Mouse (Mus musculus) heart, embryonic 16.5 days (tissue): Measurements from ENCODE around the gene Aldoart2. TPM values are rescaled to one million over a fixed set of nuclear protein-coding genes. Genes with fewer than 3 reads are reported as not detected.
"Not testable (repeated sequence)": the region's sequence is repeated elsewhere in the genome, so short reads cannot be mapped to it uniquely, and the experiment has no call there.

ENCODE experiments used
- ATAC-seq: fragments of 200-750 bp; cut with Nextera tagmentation; replicated peaks from 2 replicates; pipeline ENCODE4 v1.8.0; 2017; ENCODE audit warnings: moderate number of reproducible peaks; ENCODE audit not compliant: insufficient read depth, low FRiP score; ENCODE audit errors: extremely low read depth
- H3K27ac ChIP-seq: fragments of 300-500 bp; sonication (generic); 2 replicates; pipeline ENCODE4 v1.5.1; 2014; ENCODE audit warnings: mild to moderate bottlenecking, low read length, control low read depth, moderate library complexity
- H3K27me3 ChIP-seq: fragments of 300-500 bp; sonication (generic); 2 replicates; pipeline ENCODE4 v1.6.1; 2014; ENCODE audit warnings: low read length, mixed read lengths; ENCODE audit not compliant: control insufficient read depth, insufficient read depth
- H3K36me3 ChIP-seq: fragments of 300-500 bp; sonication (generic); 2 replicates; pipeline ENCODE4 v1.6.1; 2014; ENCODE audit not compliant: control insufficient read depth, insufficient read depth
- H3K4me1 ChIP-seq: fragments of 300-500 bp; sonication (generic); 2 replicates; pipeline ENCODE4 v1.6.1; 2014; ENCODE audit warnings: low read length, mixed read lengths; ENCODE audit not compliant: control insufficient read depth, insufficient read depth
- H3K4me2 ChIP-seq: fragments of 300-500 bp; sonication (generic); 2 replicates; pipeline ENCODE4 v1.6.1; 2014; ENCODE audit warnings: low read depth, mild to moderate bottlenecking, control low read depth, low read length
- H3K4me3 ChIP-seq: fragments of 300-500 bp; sonication (generic); 2 replicates; pipeline ENCODE4 v1.5.1; 2014; ENCODE audit warnings: mild to moderate bottlenecking, control low read depth, low read length
- H3K9ac ChIP-seq: fragments of 300-500 bp; sonication (generic); 2 replicates; pipeline ENCODE4 v1.6.1; 2014; ENCODE audit warnings: low read length, control low read depth
- H3K9me3 ChIP-seq: fragments of 300-500 bp; sonication (generic); replicated peaks from 2 replicates; pipeline ENCODE4 v1.6.1; 2016; ENCODE audit warnings: low read length; ENCODE audit not compliant: control insufficient read depth
- whole genome bisulfite sequencing: fragments of 180-500 bp; shearing (Covaris S2); extraction: QIAGEN DNeasy Blood & Tissue Kit; methylation state at CpG from one replicate; pipeline ENCODE4 v1.1.7; 2014; 5-methylcytosine and 5-hydroxymethylcytosine counted together
- polyA plus RNA-seq: library from polyadenylated mRNA; unstranded; fragments of >200 nt; fragmentation: Nextera tagmentation; extraction: Ambion mirVana; gene quantifications from 2 replicates; pipeline ENCODE4 v1.2.1, GENCODE M21; 2015

Aldoart2 gene
- 0.17 and 0.96 TPM in 2 replicates for polyA plus RNA-seq

GRCm38 (mm10) chr12:55565206-55565605 is at the start of gene Aldoart2:
Gene Aldoart2, plus strand, starts transcription at chr12:55565239.
- no peaks in the 10 kb centered on the region for H3K27me3 ChIP-seq
- no peak within 1 kb of the TSS for H3K9ac ChIP-seq
- H3K4me2 ChIP-seq: no peak within 1 kb of the TSS
- WGBS: 94% methylated on average over 19 of the region's 19 CpGs
- no peaks in the 10 kb centered on the region for H3K36me3 ChIP-seq
- H3K27ac ChIP-seq: no peak within 1 kb of the TSS
- H3K9me3 ChIP-seq: no peaks in the 10 kb centered on the region
- no peak within 1 kb of the TSS for H3K4me3 ChIP-seq
- H3K4me1 ChIP-seq: no peaks in the 10 kb centered on the region
- ATAC-seq: no peak

- Histone ChIP-seq H3K4me2 (no peak overlapping the region), H3K4me3 (no peak overlapping the region), H3K36me3 (no peaks in the 10 kb centered on the region), H3K9me3 (no peaks in the 10 kb centered on the region), H3K9ac (no peak overlapping the region), H3K4me1 (no peaks in the 10 kb centered on the region), H3K27me3 (no peaks in the 10 kb centered on the region), H3K27ac (no peak overlapping the region)
- 48% methylated on average over 15 of the region's 15 CpGs for WGBS
- no peak for ATAC-seq
Measured at GRCm38 (mm10) chr12:55518061-55518738, 46.8 kb upstream of the Aldoart2 start.

- ATAC-seq: no peak
Measured at GRCm38 (mm10) chr12:55526983-55527752, 37.9 kb upstream of the Aldoart2 start.

GRCm38 (mm10) chr12:55536537-55537135 is 28.4 kb upstream of the Aldoart2 start:
- Histone ChIP-seq H3K36me3 (no peaks in the 10 kb centered on the region), H3K27me3 (peaks cover 8% of the 10 kb centered on the region), H3K27ac (no peak overlapping the region), H3K4me3 (no peak overlapping the region), H3K9me3 (no peaks in the 10 kb centered on the region), H3K9ac (no peak overlapping the region), H3K4me2 (no peak overlapping the region), H3K4me1 (no peaks in the 10 kb centered on the region)
- ATAC-seq: no peak
- 10% methylated on average over 14 of the region's 14 CpGs for WGBS

More at GRCm38 (mm10) chr12:55526983-55527752, 37.9 kb upstream of the Aldoart2 start:
- Histone ChIP-seq H3K27ac (no peak overlapping the region), H3K4me2 (no peak overlapping the region), H3K4me3 (no peak overlapping the region), H3K9me3 (0 out of 2 replicates have a peak, but pooled peaks cover 4% of the 10 kb centered on the region), H3K9ac (no peak overlapping the region), H3K36me3 (no peaks in the 10 kb centered on the region), H3K4me1 (no peaks in the 10 kb centered on the region), H3K27me3 (no peaks in the 10 kb centered on the region)
- WGBS: 62% methylated on average over 15 of the region's 15 CpGs

- Histone ChIP-seq H3K27me3 (peaks cover 8% of the 10 kb centered on the region), H3K4me2 (no peak overlapping the region), H3K27ac (no peak overlapping the region), H3K9me3 (no peaks in the 10 kb centered on the region), H3K4me3 (no peak overlapping the region), H3K36me3 (no peaks in the 10 kb centered on the region), H3K9ac (no peak overlapping the region), H3K4me1 (no peaks in the 10 kb centered on the region)
- no peak for ATAC-seq
- WGBS: 65% methylated on average over 7 of the region's 7 CpGs
Measured at GRCm38 (mm10) chr12:55537742-55538141, 27.3 kb upstream of the Aldoart2 start.

GRCm38 (mm10) chr12:55538328-55538971 is 26.6 kb upstream of the Aldoart2 start:
- Histone ChIP-seq H3K27ac (no peak overlapping the region), H3K4me2 (no peak overlapping the region), H3K9me3 (no peaks in the 10 kb centered on the region), H3K27me3 (peaks cover 8% of the 10 kb centered on the region), H3K4me1 (no peaks in the 10 kb centered on the region), H3K36me3 (no peaks in the 10 kb centered on the region), H3K4me3 (no peak overlapping the region), H3K9ac (no peak overlapping the region)
- ATAC-seq: no peak
- 84% methylated on average over 1 of the region's 1 CpGs for WGBS

- WGBS: 60% methylated on average over 8 of the region's 8 CpGs
- Histone ChIP-seq H3K4me1 (no peaks in the 10 kb centered on the region), H3K4me2 (no peak overlapping the region), H3K36me3 (no peaks in the 10 kb centered on the region), H3K9ac (no peak overlapping the region), H3K9me3 (no peaks in the 10 kb centered on the region), H3K27me3 (peaks cover 8% of the 10 kb centered on the region), H3K27ac (no peak overlapping the region), H3K4me3 (no peak overlapping the region)
- no peak for ATAC-seq
Measured at GRCm38 (mm10) chr12:55539157-55539556, 25.9 kb upstream of the Aldoart2 start.

GRCm38 (mm10) chr12:55554901-55555300 is 10.1 kb upstream of the Aldoart2 start:
- not testable (repeated sequence) for H3K4me1 ChIP-seq, H3K4me3 ChIP-seq, H3K9ac ChIP-seq, H3K27ac ChIP-seq, ATAC-seq, H3K9me3 ChIP-seq, H3K36me3 ChIP-seq, H3K4me2 ChIP-seq, H3K27me3 ChIP-seq
- 75% methylated on average over 6 of the region's 6 CpGs for WGBS
